Mouse (Mus musculus): ENCODE results near the gene Osbpl7.

Gene Osbpl7

GRCm38 (mm10) chr11:97086365-97086764 is 35.9 kb downstream of the Osbpl7 start:
- TF ChIP-seq GATA4 (IDR thresholded peaks at IDR 0.05; ENCODE audit: insufficient replicate concordance, low read length), result no peak

GRCm38 (mm10) chr11:97094600-97094999 is 44.2 kb downstream of the Osbpl7 start:
- no peak for TF ChIP-seq GATA4 (IDR thresholded peaks at IDR 0.05; ENCODE audit: insufficient replicate concordance, low read length)

- no peak for TF ChIP-seq GATA4 (IDR thresholded peaks at IDR 0.05; ENCODE audit: insufficient replicate concordance, low read length)
Measured at GRCm38 (mm10) chr11:97098791-97099190, 48.4 kb downstream of the Osbpl7 start.

GRCm38 (mm10) chr11:97101722-97102121 is 51.3 kb downstream of the Osbpl7 start:
- TF ChIP-seq GATA4 (IDR thresholded peaks at IDR 0.05; ENCODE audit: insufficient replicate concordance, low read length), result no peak

GRCm38 (mm10) chr11:97103163-97104090 is 53.0 kb downstream of the Osbpl7 start:
- TF ChIP-seq GATA4 (IDR thresholded peaks at IDR 0.05; ENCODE audit: insufficient replicate concordance, low read length), result no peak

GRCm38 (mm10) chr11:97104091-97104483 is 53.7 kb downstream of the Osbpl7 start:
- no peak for TF ChIP-seq GATA4 (IDR thresholded peaks at IDR 0.05; ENCODE audit: insufficient replicate concordance, low read length)

- no peak for TF ChIP-seq GATA4 (IDR thresholded peaks at IDR 0.05; ENCODE audit: insufficient replicate concordance, low read length)
Measured at GRCm38 (mm10) chr11:97108976-97109375, 58.5 kb downstream of the Osbpl7 start.

- no peak for TF ChIP-seq GATA4 (IDR thresholded peaks at IDR 0.05; ENCODE audit: insufficient replicate concordance, low read length)
Measured at GRCm38 (mm10) chr11:97112519-97113125, 62.2 kb downstream of the Osbpl7 start.

GRCm38 (mm10) chr11:97114671-97115601 is 64.5 kb downstream of the Osbpl7 start, which contains the start of gene Tbx21:
Tbx21 (minus strand) TSS chr11:97115331.
- TF ChIP-seq GATA4 (IDR thresholded peaks at IDR 0.05; ENCODE audit: insufficient replicate concordance, low read length), result no peak

- TF ChIP-seq GATA4 (IDR thresholded peaks at IDR 0.05; ENCODE audit: insufficient replicate concordance, low read length), result no peak
Measured at GRCm38 (mm10) chr11:97115797-97116196, 65.4 kb downstream of the Osbpl7 start.
